Mouse (Mus musculus) hindbrain, embryonic 12.5 days (tissue): ENCODE results near the gene Npy1r. TPM values are rescaled to one million over a fixed set of nuclear protein-coding genes. Genes with fewer than 3 reads are reported as not detected.

Experiments used
- ATAC-seq: fragments of 200-750 bp; cut with Nextera tagmentation; 2 replicates; pipeline ENCODE4 v1.8.0; 2017; ENCODE audit warnings: moderate TSS enrichment; ENCODE audit not compliant: low FRiP score
- H3K27ac ChIP-seq: fragments of 300-500 bp; sonication (generic); 2 replicates; pipeline ENCODE4 v1.5.1; 2016; ENCODE audit warnings: mild to moderate bottlenecking
- H3K27me3 ChIP-seq: fragments of 300-500 bp; sonication (generic); 2 replicates; pipeline ENCODE4 v1.6.1; 2016; ENCODE audit warnings: mild to moderate bottlenecking
- H3K36me3 ChIP-seq: fragments of 300-500 bp; sonication (generic); 2 replicates; pipeline ENCODE4 v1.6.1; 2016; ENCODE audit warnings: mild to moderate bottlenecking
- H3K4me1 ChIP-seq: fragments of 300-500 bp; sonication (generic); 2 replicates; pipeline ENCODE4 v1.6.1; 2016
- H3K4me2 ChIP-seq: fragments of 300-500 bp; sonication (generic); replicated peaks from 2 replicates; pipeline ENCODE4 v1.6.1; 2016; ENCODE audit warnings: mild to moderate bottlenecking
- H3K4me3 ChIP-seq: fragments of 300-500 bp; sonication (generic); 2 replicates; pipeline ENCODE4 v1.5.1; 2016; ENCODE audit warnings: mild to moderate bottlenecking
- H3K9ac ChIP-seq: fragments of 300-500 bp; sonication (generic); 2 replicates; pipeline ENCODE4 v1.6.1; 2016; ENCODE audit warnings: mild to moderate bottlenecking, moderate library complexity
- H3K9me3 ChIP-seq: fragments of 300-500 bp; sonication (generic); replicated peaks from 2 replicates; pipeline ENCODE4 v1.6.1; 2016; ENCODE audit warnings: mild to moderate bottlenecking
- WGBS: fragments of 180-500 bp; shearing (Covaris S2); methylation state at CpG from one replicate; pipeline ENCODE4 v1.1.7; 2016; 5-methylcytosine and 5-hydroxymethylcytosine counted together
- polyA plus RNA-seq: library from polyadenylated mRNA; unstranded; fragments of >200 nt; fragmentation: Nextera tagmentation; extraction: Ambion mirVana; gene quantifications from 2 replicates; pipeline ENCODE4 v1.2.1, GENCODE M21; 2016

Npy1r gene
- polyA plus RNA-seq, 1 experiment from 2014 or later, result 2.4 TPM

DNA sequence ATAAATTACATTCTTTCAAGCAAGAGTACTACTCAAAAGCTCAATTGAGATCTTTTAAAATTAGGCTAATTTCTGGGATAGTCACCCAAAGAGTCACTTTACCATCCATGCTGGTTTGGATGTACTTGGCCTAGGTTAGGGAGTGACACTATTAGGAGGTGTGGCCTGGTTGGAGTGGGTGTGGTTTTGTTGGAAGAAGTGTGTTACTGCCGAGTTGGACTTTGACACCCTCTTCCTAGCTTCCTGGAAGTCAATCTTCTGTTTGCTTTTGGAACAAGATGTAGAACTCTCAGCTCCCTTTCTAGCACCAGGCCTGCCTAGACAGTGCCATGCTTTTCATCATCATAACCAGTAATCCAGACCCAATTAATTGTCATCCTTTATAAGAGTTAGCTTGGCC is 45.4 kb downstream of the Npy1r start:
- no peak overlapping the region for H3K4me2 ChIP-seq
- H3K9ac ChIP-seq, result no peak overlapping the region
- no peak overlapping the region for H3K4me3 ChIP-seq
- H3K9me3 ChIP-seq, result no peaks in the 10 kb centered on the region
- no peaks in the 10 kb centered on the region for H3K36me3 ChIP-seq
- no peak overlapping the region for H3K27ac ChIP-seq
- 60% methylated on average over 1 of the region's 1 CpGs for WGBS
- no peaks in the 10 kb centered on the region for H3K27me3 ChIP-seq
- no peak for ATAC-seq
- H3K4me1 ChIP-seq, result no peaks in the 10 kb centered on the region

DNA sequence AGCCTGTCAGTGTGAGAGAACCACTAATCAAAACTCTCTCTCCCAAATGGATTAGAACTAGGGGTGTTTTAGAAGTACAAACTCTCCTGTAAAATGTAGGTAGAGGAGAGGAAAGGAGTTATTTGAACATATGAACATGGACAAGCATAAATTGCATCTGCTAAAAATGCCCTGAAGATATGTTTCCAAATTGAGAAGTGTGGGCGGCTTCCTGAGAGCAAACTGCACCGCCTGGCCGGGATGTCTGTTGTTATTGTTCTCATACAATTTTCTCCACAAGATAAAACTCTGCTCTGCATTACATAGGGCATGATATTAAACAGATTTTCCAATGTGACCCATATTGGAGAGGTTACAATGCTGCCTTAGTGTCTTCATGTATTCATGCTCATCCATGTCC is 48.6 kb downstream of the Npy1r start:
- Histone ChIP-seq H3K4me1 (no peaks in the 10 kb centered on the region), H3K4me3 (no peak overlapping the region), H3K9ac (no peak overlapping the region), H3K4me2 (no peak overlapping the region), H3K36me3 (no peaks in the 10 kb centered on the region), H3K27ac (no peak overlapping the region), H3K27me3 (no peaks in the 10 kb centered on the region), H3K9me3 (no peaks in the 10 kb centered on the region)
- 93% methylated on average over 3 of the region's 3 CpGs for WGBS
- no peak for ATAC-seq

GRCm38 (mm10) chr8:66751621-66752020 is 54.6 kb downstream of the Npy1r start:
- ATAC-seq, result no peak
- Histone ChIP-seq H3K4me1 (no peaks in the 10 kb centered on the region), H3K9me3 (no peaks in the 10 kb centered on the region), H3K4me2 (no peak overlapping the region), H3K4me3 (no peak overlapping the region), H3K27me3 (no peaks in the 10 kb centered on the region), H3K9ac (no peak overlapping the region), H3K27ac (no peak overlapping the region), H3K36me3 (no peaks in the 10 kb centered on the region)
- 79% methylated on average over 2 of the region's 2 CpGs for WGBS

- Histone ChIP-seq H3K4me2 (no peak overlapping the region), H3K9ac (no peak overlapping the region), H3K4me1 (no peaks in the 10 kb centered on the region), H3K27ac (no peak overlapping the region), H3K9me3 (no peaks in the 10 kb centered on the region), H3K36me3 (no peaks in the 10 kb centered on the region), H3K27me3 (no peaks in the 10 kb centered on the region), H3K4me3 (no peak overlapping the region)
- no peak for ATAC-seq
- WGBS, result 87% methylated on average over 2 of the region's 2 CpGs
Measured at GRCm38 (mm10) chr8:66756161-66756560, 59.2 kb downstream of the Npy1r start.

Other genes starting within 250 kb of the Npy1r start
- 13.4 and 15.3 TPM in 2 replicates for gene Tma16, start 210.7 kb upstream of the Npy1r start, polyA plus RNA-seq
- not detected in 2 replicates for gene Tktl2, start 185.4 kb upstream of the Npy1r start, polyA plus RNA-seq
- gene Npy5r, start 9.1 kb upstream of the Npy1r start, polyA plus RNA-seq, result 0.23 and 0.33 TPM in 2 replicates
- gene Naf1, start 163.0 kb downstream of the Npy1r start, polyA plus RNA-seq, result 3.6 TPM in 2 replicates